Mouse (Mus musculus) layer of hippocampus, adult 18-20 months (tissue): ENCODE results near the gene Tmprss15. TPM values are rescaled to one million over a fixed set of nuclear protein-coding genes. Genes with fewer than 3 reads are reported as not detected.

Experiments
- DNase-seq, 2 experiments: peaks; one replicate each; pipeline ENCODE4 v3.0.0; 2022; ENCODE audit warnings: low spot score in 2 of 2
- long read RNA-seq: library from polyadenylated mRNA; stranded (forward); transcript quantifications from one replicate; pipeline ENCODE4 v2.0.0, GENCODE M21; 2021
- total RNA-seq, 2 experiments: library from RNA; stranded (reverse); gene quantifications; 2 replicates each; pipeline ENCODE4 v1.2.3; 2021

Gene Tmprss15
- not detected for total RNA-seq
- long read RNA-seq, result 0 reads

- DNase-seq, result no peak
Observed at GRCm38 (mm10) chr16:79090997-79091396, at the start of gene Tmprss15. Gene Tmprss15 (minus strand): TSS chr16:79091097.

DNA sequence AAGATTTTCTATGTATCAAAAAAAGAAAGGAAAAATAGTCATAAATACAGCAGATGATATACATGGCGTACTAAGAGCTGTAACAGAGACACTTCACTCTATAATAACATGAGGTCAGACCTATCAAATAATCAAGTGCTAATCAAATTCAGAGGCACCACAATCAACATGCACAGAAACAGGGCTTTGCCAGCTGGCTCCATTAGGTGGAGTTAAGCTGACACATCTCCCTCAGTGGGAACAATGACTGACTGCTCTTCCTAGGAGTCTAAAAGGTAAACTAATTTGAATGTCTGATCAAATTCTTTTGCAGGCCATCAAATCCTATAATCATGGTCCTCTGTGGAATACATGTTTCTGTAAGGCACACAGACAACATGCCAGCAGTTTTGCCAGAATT is 24.0 kb upstream of the Tmprss15 start:
- DNase-seq, result no peak

DNA sequence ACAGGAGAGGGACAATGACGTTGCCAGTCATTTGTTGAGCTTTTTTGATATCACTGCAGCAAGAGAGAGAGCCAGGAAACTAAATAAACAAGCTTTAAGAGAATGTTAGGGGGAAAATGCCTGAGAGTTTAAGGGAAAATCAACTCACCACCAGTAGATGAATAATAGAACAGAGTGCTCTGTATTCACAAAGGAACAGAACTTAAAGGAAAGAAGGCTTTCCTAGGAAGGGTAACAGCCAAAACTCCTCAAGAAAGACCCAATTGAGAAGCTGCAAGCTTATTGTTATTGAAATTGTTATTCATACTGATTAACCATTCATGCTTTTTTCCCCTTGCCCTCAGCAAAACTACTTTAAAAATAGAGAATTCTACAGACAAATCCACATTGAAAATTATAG is 18.6 kb upstream of the Tmprss15 start:
- no peak for DNase-seq

DNA sequence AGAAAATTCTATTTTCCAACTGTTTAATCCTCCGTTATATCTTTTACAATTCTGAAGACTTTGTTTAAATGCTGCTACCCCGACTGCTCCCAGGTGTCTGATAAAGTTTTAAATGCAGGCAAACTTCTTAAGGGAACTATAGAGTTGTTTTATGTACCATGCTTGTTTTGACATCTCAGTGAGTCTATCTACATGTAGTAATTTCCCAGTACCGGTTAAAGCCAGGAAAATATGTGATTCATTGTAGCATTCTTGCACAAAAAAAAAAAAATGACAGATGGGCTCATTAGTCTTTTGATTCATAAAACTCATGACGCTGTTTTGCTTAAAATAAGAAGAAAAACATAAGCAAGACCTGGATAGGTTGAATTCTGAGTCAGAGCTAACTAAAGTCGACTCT is 18.1 kb upstream of the Tmprss15 start:
- DNase-seq, result no peak

DNA sequence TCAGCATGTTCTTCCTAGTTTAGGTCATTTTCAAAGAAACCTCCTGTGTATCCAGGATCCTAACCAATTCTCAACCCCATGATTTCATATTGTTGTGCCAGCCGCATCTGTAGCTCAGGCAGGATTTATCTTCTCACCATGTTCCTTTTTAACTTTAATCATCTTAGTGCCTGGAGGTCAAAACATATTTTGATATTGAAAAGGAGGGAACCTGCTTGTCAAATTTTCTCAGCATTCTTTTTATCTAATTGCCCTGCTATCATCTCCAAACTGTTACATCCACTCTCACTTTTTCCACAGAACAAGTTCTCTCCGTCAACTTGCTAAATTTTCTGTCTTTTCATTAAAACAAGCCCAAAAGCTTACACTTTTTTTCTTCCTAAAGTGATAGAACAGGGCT is 9.4 kb upstream of the Tmprss15 start:
- no peak for DNase-seq

DNA sequence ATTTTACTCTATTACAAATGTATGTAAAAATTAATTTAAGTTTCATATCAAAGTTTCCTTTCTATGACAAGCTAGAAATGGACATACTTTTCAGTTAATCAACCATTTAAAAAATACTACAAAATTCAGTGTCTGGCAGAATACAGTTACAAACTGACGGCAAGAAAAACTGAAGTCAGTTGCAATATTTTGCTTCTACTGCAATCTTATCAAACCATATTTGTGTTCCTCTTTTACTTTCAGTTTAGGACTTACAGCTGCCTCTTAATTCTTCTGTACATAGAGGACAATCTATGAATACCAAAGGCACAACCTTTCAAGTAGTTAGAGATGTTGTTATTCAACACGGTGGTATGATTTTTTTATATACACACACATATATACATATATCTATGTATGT is 7.4 kb upstream of the Tmprss15 start:
- DNase-seq, result no peak

- DNase-seq, result no peak
Observed at GRCm38 (mm10) chr16:79086550-79086949, 4.3 kb downstream of the Tmprss15 start.

DNA sequence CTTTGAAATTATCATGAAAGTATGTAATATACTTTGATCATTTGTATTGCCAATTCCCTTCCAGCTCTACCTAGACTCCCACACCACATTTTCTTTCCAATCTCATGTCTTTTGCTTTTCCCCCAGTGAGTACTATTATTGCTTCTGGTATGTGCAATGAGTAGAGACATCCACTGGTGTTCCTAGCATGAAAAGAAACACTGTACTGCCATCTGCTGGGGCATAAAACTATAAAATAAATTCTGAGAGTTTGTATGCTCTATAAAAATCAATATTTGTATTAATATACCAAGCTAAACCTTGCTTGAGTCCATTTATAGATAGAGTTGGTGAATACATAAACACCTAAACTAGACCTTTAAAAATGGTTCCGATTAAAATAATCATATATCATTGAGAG is 27.0 kb downstream of the Tmprss15 start:
- no peak for DNase-seq

- peak; percentile 3 to 71 for DNase-seq
Observed at GRCm38 (mm10) chr16:79058775-79059558, 31.9 kb downstream of the Tmprss15 start.

- no peak for DNase-seq
Observed at GRCm38 (mm10) chr16:79032593-79032992, 58.3 kb downstream of the Tmprss15 start.

- DNase-seq, result no peak
Observed at GRCm38 (mm10) chr16:79002812-79003211, 88.1 kb downstream of the Tmprss15 start.

GRCm38 (mm10) chr16:79001679-79002078 is 89.2 kb downstream of the Tmprss15 start:
- no peak for DNase-seq

- DNase-seq, result no peak
Observed at GRCm38 (mm10) chr16:78976384-78976783, 114.5 kb downstream of the Tmprss15 start.

- no peak for DNase-seq
Observed at GRCm38 (mm10) chr16:78974099-78974498, 116.8 kb downstream of the Tmprss15 start.

DNA sequence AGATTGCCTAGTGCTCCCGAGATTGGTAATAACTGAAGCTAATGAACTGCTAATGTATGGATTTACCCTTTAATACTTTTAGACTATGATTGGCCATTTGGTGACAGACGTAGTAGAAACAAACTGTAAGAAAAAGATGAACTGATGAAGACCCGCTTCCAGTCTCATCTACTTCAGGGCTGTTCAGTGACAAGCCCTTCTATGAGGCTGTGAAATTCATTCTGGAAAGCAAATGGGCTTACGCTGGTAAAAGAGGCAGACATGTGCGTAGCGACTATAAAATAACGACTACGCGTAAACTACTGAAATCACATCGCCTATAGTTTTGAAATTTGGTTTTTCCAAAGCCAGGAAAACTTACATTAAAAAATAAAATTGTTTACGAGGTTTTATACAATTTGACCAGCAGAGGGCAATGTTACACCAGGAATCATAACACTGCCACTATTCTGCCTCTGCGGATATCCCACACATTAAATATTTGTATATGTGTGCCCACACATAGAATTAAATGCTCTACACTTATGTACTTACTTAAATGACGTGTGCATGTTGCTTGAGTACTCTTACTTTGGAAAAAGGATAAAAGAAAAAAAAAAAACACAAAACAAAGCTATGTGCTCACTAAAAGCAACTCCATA is 121.7 kb downstream of the Tmprss15 start:
- peak in 1 of 2 experiments; percentile 19 for DNase-seq

GRCm38 (mm10) chr16:78957434-78957833 is 133.5 kb downstream of the Tmprss15 start:
- DNase-seq, result no peak

- DNase-seq, result peak in 1 of 2 experiments; percentile 12
Observed at GRCm38 (mm10) chr16:78950359-78950758, 140.5 kb downstream of the Tmprss15 start.

GRCm38 (mm10) chr16:78937755-78938154 is 153.1 kb downstream of the Tmprss15 start:
- DNase-seq, result no peak

GRCm38 (mm10) chr16:78934298-78934697 is 156.6 kb downstream of the Tmprss15 start:
- no peak for DNase-seq

DNA sequence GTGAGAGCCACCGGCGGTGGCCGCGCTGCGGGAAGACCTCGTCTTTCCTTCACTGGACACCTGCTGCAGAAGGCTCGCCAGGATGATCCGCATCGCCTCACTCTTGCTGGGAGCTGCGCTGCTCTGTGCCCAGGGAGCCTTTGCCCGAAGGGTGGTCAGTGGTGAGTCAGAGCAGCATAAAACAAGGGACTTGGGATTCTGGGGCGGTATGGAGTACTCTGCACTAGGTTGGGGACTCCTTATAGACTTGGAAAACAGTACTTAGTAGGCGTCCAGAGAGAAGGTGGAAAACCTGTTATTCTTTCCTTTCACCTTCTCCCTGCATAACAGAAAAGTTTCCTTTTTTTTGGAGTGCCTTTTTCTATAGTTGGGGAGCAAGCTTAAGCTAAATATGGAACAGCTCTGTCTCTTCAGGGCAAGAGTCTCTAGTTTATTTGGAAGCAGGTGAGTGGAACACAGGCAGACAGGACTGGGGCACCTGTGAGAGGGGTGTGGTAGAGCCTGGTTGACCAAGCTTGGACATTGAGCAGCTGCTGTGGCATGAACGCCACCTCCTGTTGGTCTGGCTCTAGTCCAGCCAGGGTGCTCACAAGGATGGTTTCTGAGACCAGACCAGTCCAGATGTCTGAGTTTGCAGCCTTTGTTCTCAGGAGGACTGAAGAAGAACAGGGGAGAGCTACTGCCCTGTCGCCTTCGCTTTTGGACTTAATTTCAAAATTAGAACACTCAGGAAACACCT is 159.4 kb downstream of the Tmprss15 start:
- no peak for DNase-seq

- no peak for DNase-seq
Observed at GRCm38 (mm10) chr16:78930382-78931286, 160.3 kb downstream of the Tmprss15 start, which contains the start of gene Chodl. Gene Chodl (plus strand): TSS chr16:78930948.
